Mouse (Mus musculus): ENCODE data around the gene Gm5725. TPM values are rescaled to one million over a fixed set of nuclear protein-coding genes. Genes with fewer than 3 reads are reported as not detected.
"Not testable (repeated sequence)": the region's sequence is repeated elsewhere in the genome, so short reads cannot be mapped to it uniquely, and the experiment has no call there.

Gene Gm5725
- polyA plus RNA-seq (2012; rRNA removed): not detected in 2 replicates

GRCm38 (mm10) chr7:21844167-21844566, at the start of gene Gm5725:
TSS of gene Gm5725 (minus strand) at chr7:21844267.
- DNase-seq; H3K4me3 ChIP-seq (replicated peaks; ENCODE audit: extremely low read depth, low read depth, low read length); H3K4me1 ChIP-seq (ENCODE audit: control insufficient read depth, insufficient read depth, low read length): not testable (repeated sequence)
- no CpG with 5 or more reads among the region's 1 CpGs for WGBS

- H3K4me1 ChIP-seq (ENCODE audit: control insufficient read depth, insufficient read depth, low read length): not testable (repeated sequence)
- WGBS: no CpG with 5 or more reads among the region's 1 CpGs
Observed at GRCm38 (mm10) chr7:21832051-21832450, 12.0 kb downstream of the Gm5725 start, which contains the start of gene Vmn1r135. TSS of gene Vmn1r135 (plus strand) at chr7:21832351.

DNA sequence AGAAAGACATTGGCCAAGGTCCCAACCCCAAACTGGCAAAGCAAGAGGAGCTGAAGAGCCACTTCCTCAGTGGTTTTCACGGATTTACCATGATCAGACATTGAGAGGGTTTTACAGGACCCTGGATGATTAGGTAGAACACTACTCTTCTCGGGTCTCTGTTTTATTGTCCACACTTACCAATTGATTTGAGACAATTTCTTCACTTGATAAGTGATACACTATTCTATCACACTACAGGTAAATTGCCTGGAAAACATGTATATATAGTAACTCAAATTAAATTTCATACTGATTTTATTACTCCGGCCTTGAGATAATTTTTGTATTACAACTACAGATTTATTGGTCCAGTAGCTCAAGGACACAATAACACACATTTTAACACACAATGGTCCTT, 47.4 kb downstream of the Gm5725 start, which contains the start of gene Gm4177:
Gm4177 (minus strand) TSS at position 101 of the 400 bp plus-strand sequence.
- not testable (repeated sequence) for H3K4me3 ChIP-seq (replicated peaks; ENCODE audit: extremely low read depth, low read depth, low read length); DNase-seq; H3K4me1 ChIP-seq (ENCODE audit: control insufficient read depth, insufficient read depth, low read length)
- WGBS: no CpG with 5 or more reads among the region's 3 CpGs

More at GRCm38 (mm10) chr7:21832051-21832450, 12.0 kb downstream of the Gm5725 start, which contains the start of gene Vmn1r135:
- DNase-seq; H3K4me3 ChIP-seq (replicated peaks; ENCODE audit: extremely low read depth, low read depth, low read length): not testable (repeated sequence)

Other genes with a start within 250 kb of the Gm5725 start
- gene Vmn1r132, start 230.2 kb downstream of the Gm5725 start, polyA plus RNA-seq (2012; rRNA removed): not detected in 2 replicates
- gene Gm4175, start 82.8 kb downstream of the Gm5725 start, polyA plus RNA-seq (2012; rRNA removed): not detected in 2 replicates
- not detected in 2 replicates for gene Gm4177, start 47.5 kb downstream of the Gm5725 start, polyA plus RNA-seq (2012; rRNA removed)
- gene Vmn1r135, start 11.9 kb downstream of the Gm5725 start, polyA plus RNA-seq (2012; rRNA removed): not detected in 2 replicates
- gene Gm5891, start 77.0 kb upstream of the Gm5725 start, polyA plus RNA-seq (2012; rRNA removed): not detected in 2 replicates
- not detected in 2 replicates for gene Vmn1r137, start 150.3 kb upstream of the Gm5725 start, polyA plus RNA-seq (2012; rRNA removed)
- gene Vmn1r138, start 184.6 kb upstream of the Gm5725 start, polyA plus RNA-seq (2012; rRNA removed): not detected in 2 replicates
- gene Gm6176, start 212.0 kb upstream of the Gm5725 start, polyA plus RNA-seq (2012; rRNA removed): not detected in 2 replicates
- gene Vmn1r139, start 224.8 kb upstream of the Gm5725 start, polyA plus RNA-seq (2012; rRNA removed): not detected in 2 replicates